Mouse (Mus musculus) embryonic facial prominence, embryonic 13.5 days (tissue): Measurements from ENCODE around the gene Zfp473. TPM values are rescaled to one million over a fixed set of nuclear protein-coding genes. Genes with fewer than 3 reads are reported as not detected.

ENCODE experiments used
- ATAC-seq: fragments of 200-750 bp; cut with Nextera tagmentation; 2 replicates; pipeline ENCODE4 v1.8.0; 2017; ENCODE audit warnings: low read depth; ENCODE audit not compliant: insufficient number of reproducible peaks, insufficient read depth, low FRiP score, low TSS enrichment
- H3K27ac ChIP-seq: fragments of 300-500 bp; sonication (generic); 2 replicates; pipeline ENCODE4 v1.5.1; 2015; ENCODE audit warnings: moderate library complexity, mild to moderate bottlenecking, inconsistent platforms
- H3K27me3 ChIP-seq: fragments of 300-500 bp; sonication (generic); 2 replicates; pipeline ENCODE4 v1.6.1; 2015; ENCODE audit warnings: mild to moderate bottlenecking, inconsistent platforms
- H3K36me3 ChIP-seq: fragments of 300-500 bp; sonication (generic); 2 replicates; pipeline ENCODE4 v1.6.1; 2015; ENCODE audit warnings: mild to moderate bottlenecking, inconsistent platforms
- H3K4me1 ChIP-seq: fragments of 300-500 bp; sonication (generic); 2 replicates; pipeline ENCODE4 v1.6.1; 2015; ENCODE audit warnings: inconsistent platforms
- H3K4me2 ChIP-seq: fragments of 300-500 bp; sonication (generic); 2 replicates; pipeline ENCODE4 v1.6.1; 2015; ENCODE audit warnings: moderate library complexity, mild to moderate bottlenecking, inconsistent platforms
- H3K4me3 ChIP-seq: fragments of 300-500 bp; sonication (generic); 2 replicates; pipeline ENCODE4 v1.5.1; 2015; ENCODE audit warnings: mild to moderate bottlenecking, inconsistent platforms
- H3K9ac ChIP-seq: fragments of 300-500 bp; sonication (generic); 2 replicates; pipeline ENCODE4 v1.6.1; 2015; ENCODE audit warnings: mild to moderate bottlenecking, inconsistent platforms
- H3K9me3 ChIP-seq: fragments of 300-500 bp; sonication (generic); 2 replicates; pipeline ENCODE4 v1.6.1; 2016; ENCODE audit warnings: inconsistent platforms
- WGBS: fragments of 180-500 bp; shearing (Covaris S2); methylation state at CpG from one replicate; pipeline ENCODE4 v1.1.7; 2015; ENCODE audit warnings: mixed read lengths; 5-methylcytosine and 5-hydroxymethylcytosine counted together
- polyA plus RNA-seq: library from polyadenylated mRNA; unstranded; fragments of >200 nt; fragmentation: Nextera tagmentation; extraction: Ambion mirVana; gene quantifications from 2 replicates; pipeline ENCODE4 v1.2.1, GENCODE M21; 2015

Zfp473 gene
- polyA plus RNA-seq, 1 experiment from 2014 or later: 2.0 TPM

GRCm38 (mm10) chr7:44693427-44694175 is 57.2 kb downstream of the Zfp473 start:
- Histone ChIP-seq H3K9me3 (no peaks in the 10 kb centered on the region), H3K4me2 (no peak overlapping the region), H3K4me1 (peaks cover 13% of the 10 kb centered on the region), H3K36me3 (no peaks in the 10 kb centered on the region), H3K27ac (no peak overlapping the region), H3K27me3 (peaks cover 4% of the 10 kb centered on the region), H3K4me3 (no peak overlapping the region), H3K9ac (no peak overlapping the region)
- 60% methylated on average over 10 of the region's 10 CpGs for WGBS
- ATAC-seq: no peak

- WGBS: 90% methylated on average over 7 of the region's 7 CpGs
Observed at GRCm38 (mm10) chr7:44689331-44689730, 61.5 kb downstream of the Zfp473 start.

GRCm38 (mm10) chr7:44688890-44689289 is 62.0 kb downstream of the Zfp473 start:
- no peak for ATAC-seq

More at GRCm38 (mm10) chr7:44689331-44689730, 61.5 kb downstream of the Zfp473 start:
- H3K4me1 ChIP-seq: no peaks in the 10 kb centered on the region
- ATAC-seq: no peak
- no peak overlapping the region for H3K4me3 ChIP-seq
- no peak overlapping the region for H3K27ac ChIP-seq
- no peak overlapping the region for H3K4me2 ChIP-seq
- no peak overlapping the region for H3K9ac ChIP-seq
- no peaks in the 10 kb centered on the region for H3K27me3 ChIP-seq
- H3K9me3 ChIP-seq: no peaks in the 10 kb centered on the region; the same call in 1 of the 2 replicates
- H3K36me3 ChIP-seq: no peaks in the 10 kb centered on the region

GRCm38 (mm10) chr7:44685531-44686402 is 65.1 kb downstream of the Zfp473 start:
- WGBS: 57% methylated on average over 17 of the region's 17 CpGs
- Histone ChIP-seq H3K27ac (no peak overlapping the region), H3K4me3 (no peak overlapping the region), H3K9me3 (no peaks in the 10 kb centered on the region; the same call in 1 of the 2 replicates), H3K4me1 (no peaks in the 10 kb centered on the region), H3K4me2 (no peak overlapping the region), H3K36me3 (no peaks in the 10 kb centered on the region), H3K27me3 (no peaks in the 10 kb centered on the region), H3K9ac (no peak overlapping the region)
- ATAC-seq: no peak

More at GRCm38 (mm10) chr7:44688890-44689289, 62.0 kb downstream of the Zfp473 start:
- Histone ChIP-seq H3K9ac (no peak overlapping the region), H3K36me3 (no peaks in the 10 kb centered on the region), H3K27me3 (no peaks in the 10 kb centered on the region), H3K4me2 (no peak overlapping the region), H3K4me1 (no peaks in the 10 kb centered on the region), H3K27ac (no peak overlapping the region), H3K9me3 (no peaks in the 10 kb centered on the region; the same call in 1 of the 2 replicates), H3K4me3 (no peak overlapping the region)
- WGBS: 74% methylated on average over 3 of the region's 3 CpGs

- no peak overlapping the region for H3K4me2 ChIP-seq
- H3K27ac ChIP-seq: no peak overlapping the region
- no peaks in the 10 kb centered on the region for H3K27me3 ChIP-seq
- no peak for ATAC-seq
- WGBS: 71% methylated on average over 8 of the region's 8 CpGs
- no peaks in the 10 kb centered on the region; the same call in 1 of the 2 replicates for H3K9me3 ChIP-seq
- H3K4me1 ChIP-seq: no peaks in the 10 kb centered on the region
- H3K36me3 ChIP-seq: no peaks in the 10 kb centered on the region
- H3K4me3 ChIP-seq: no peak overlapping the region
- no peak overlapping the region for H3K9ac ChIP-seq
Observed at GRCm38 (mm10) chr7:44683656-44684055, 67.2 kb downstream of the Zfp473 start.

Other genes starting within 250 kb of the Zfp473 start
- gene Mybpc2, start 226.4 kb downstream of the Zfp473 start, polyA plus RNA-seq: 0.13 and 0.14 TPM in 2 replicates
- gene Spib, start 219.0 kb downstream of the Zfp473 start, polyA plus RNA-seq: 0.60 and 0.94 TPM in 2 replicates
- 94.4 and 104 TPM in 2 replicates for gene Pold1, start 202.2 kb downstream of the Zfp473 start, polyA plus RNA-seq
- 72.3 and 80.1 TPM in 2 replicates for gene Nr1h2, start 197.1 kb downstream of the Zfp473 start, polyA plus RNA-seq
- gene Napsa, start 178.7 kb downstream of the Zfp473 start, polyA plus RNA-seq: 1.1 and 1.8 TPM in 2 replicates
- 0.72 and 1.8 TPM in 2 replicates for gene Kcnc3, start 160.4 kb downstream of the Zfp473 start, polyA plus RNA-seq
- gene Myh14, start 80.2 kb downstream of the Zfp473 start, polyA plus RNA-seq: 11.8 and 12.2 TPM in 2 replicates
- gene Izumo2, start 42.3 kb downstream of the Zfp473 start, polyA plus RNA-seq: not detected in 2 replicates
- gene Vrk3, start 2.6 kb downstream of the Zfp473 start, polyA plus RNA-seq: 32.2 and 35.9 TPM in 2 replicates
- 93.5 and 100 TPM in 2 replicates for gene Nup62, start 65.0 kb upstream of the Zfp473 start, polyA plus RNA-seq
- gene Il4i1, start 65.3 kb upstream of the Zfp473 start, polyA plus RNA-seq: 1.7 and 2.2 TPM in 2 replicates
- 6.4 and 6.5 TPM in 2 replicates for gene Atf5, start 65.6 kb upstream of the Zfp473 start, polyA plus RNA-seq
- 104 and 110 TPM in 2 replicates for gene Akt1s1, start 97.9 kb upstream of the Zfp473 start, polyA plus RNA-seq
- gene Tbc1d17, start 98.0 kb upstream of the Zfp473 start, polyA plus RNA-seq: 83.1 and 91.0 TPM in 2 replicates
- 30.0 and 30.7 TPM in 2 replicates for gene Pnkp, start 106.1 kb upstream of the Zfp473 start, polyA plus RNA-seq
- 469 and 526 TPM in 2 replicates for gene Ptov1, start 118.7 kb upstream of the Zfp473 start, polyA plus RNA-seq
- 107 and 111 TPM in 2 replicates for gene Med25, start 141.7 kb upstream of the Zfp473 start, polyA plus RNA-seq
- gene Fuz, start 145.0 kb upstream of the Zfp473 start, polyA plus RNA-seq: 26.1 and 29.7 TPM in 2 replicates
- gene Ap2a1, start 178.4 kb upstream of the Zfp473 start, polyA plus RNA-seq: 72.3 and 77.5 TPM in 2 replicates
- gene Tsks, start 192.2 kb upstream of the Zfp473 start, polyA plus RNA-seq: 0.25 and 0.26 TPM in 2 replicates
- gene Cpt1c, start 223.8 kb upstream of the Zfp473 start, polyA plus RNA-seq: 32.0 and 39.1 TPM in 2 replicates
- 534 and 684 TPM in 2 replicates for gene Prmt1, start 235.5 kb upstream of the Zfp473 start, polyA plus RNA-seq
- 92.0 and 99.7 TPM in 2 replicates for gene Irf3, start 246.6 kb upstream of the Zfp473 start, polyA plus RNA-seq
- gene Bcl2l12, start 247.7 kb upstream of the Zfp473 start, polyA plus RNA-seq: 73.6 and 83.2 TPM in 2 replicates